Mouse (Mus musculus) left cerebral cortex, adult 9 months (tissue): ENCODE data around the gene Tut4.

Experiments used
- DNase-seq, 2 experiments: peaks; one replicate each; pipeline ENCODE4 v3.0.0; 2022; ENCODE audit warnings: low spot score in 2 of 2

Tut4 gene

GRCm38 (mm10) chr4:108503023-108503422, 43.8 kb downstream of the Tut4 start:
- no peak for DNase-seq

- no peak for DNase-seq
These were observed 80.5 kb downstream of the Tut4 start for GRCm38 (mm10) chr4:108539701-108540100.

- DNase-seq: no peak
These were observed 105.8 kb downstream of the Tut4 start for GRCm38 (mm10) chr4:108565026-108565425.

- DNase-seq: no peak
These were observed 113.4 kb downstream of the Tut4 start for GRCm38 (mm10) chr4:108572644-108573043.

- DNase-seq: peak; percentile 91 to 97
These were observed 119.9 kb downstream of the Tut4 start, which contains the start of the genes Prpf38a and Orc1 for GRCm38 (mm10) chr4:108578840-108579742. TSS of gene Prpf38a (minus strand) at chr4:108579336. TSS of gene Orc1 (plus strand) at chr4:108579423.

- no peak for DNase-seq
These were observed 120.7 kb downstream of the Tut4 start for GRCm38 (mm10) chr4:108579743-108580411.

GRCm38 (mm10) chr4:108593376-108593775, 134.2 kb downstream of the Tut4 start:
- no peak for DNase-seq

- DNase-seq: no peak
These were observed 136.6 kb downstream of the Tut4 start for GRCm38 (mm10) chr4:108595785-108596184.

- no peak for DNase-seq
These were observed 139.1 kb downstream of the Tut4 start for GRCm38 (mm10) chr4:108598306-108598705.

GRCm38 (mm10) chr4:108601870-108602269, 142.6 kb downstream of the Tut4 start:
- DNase-seq: no peak

GRCm38 (mm10) chr4:108608651-108609050, 149.4 kb downstream of the Tut4 start:
- no peak for DNase-seq
